Mouse (Mus musculus) cerebellum, adult (tissue): Measurements from ENCODE around the gene Ppp1r35.

Source experiments
- ATAC-seq: cut with Nextera tagmentation; 2 replicates; pipeline ENCODE4 v1.9.2; 2017; ENCODE audit warnings: mild to moderate bottlenecking, moderate library complexity, mixed read lengths; ENCODE audit not compliant: insufficient number of reproducible peaks, low FRiP score, low TSS enrichment

Ppp1r35 gene

DNA sequence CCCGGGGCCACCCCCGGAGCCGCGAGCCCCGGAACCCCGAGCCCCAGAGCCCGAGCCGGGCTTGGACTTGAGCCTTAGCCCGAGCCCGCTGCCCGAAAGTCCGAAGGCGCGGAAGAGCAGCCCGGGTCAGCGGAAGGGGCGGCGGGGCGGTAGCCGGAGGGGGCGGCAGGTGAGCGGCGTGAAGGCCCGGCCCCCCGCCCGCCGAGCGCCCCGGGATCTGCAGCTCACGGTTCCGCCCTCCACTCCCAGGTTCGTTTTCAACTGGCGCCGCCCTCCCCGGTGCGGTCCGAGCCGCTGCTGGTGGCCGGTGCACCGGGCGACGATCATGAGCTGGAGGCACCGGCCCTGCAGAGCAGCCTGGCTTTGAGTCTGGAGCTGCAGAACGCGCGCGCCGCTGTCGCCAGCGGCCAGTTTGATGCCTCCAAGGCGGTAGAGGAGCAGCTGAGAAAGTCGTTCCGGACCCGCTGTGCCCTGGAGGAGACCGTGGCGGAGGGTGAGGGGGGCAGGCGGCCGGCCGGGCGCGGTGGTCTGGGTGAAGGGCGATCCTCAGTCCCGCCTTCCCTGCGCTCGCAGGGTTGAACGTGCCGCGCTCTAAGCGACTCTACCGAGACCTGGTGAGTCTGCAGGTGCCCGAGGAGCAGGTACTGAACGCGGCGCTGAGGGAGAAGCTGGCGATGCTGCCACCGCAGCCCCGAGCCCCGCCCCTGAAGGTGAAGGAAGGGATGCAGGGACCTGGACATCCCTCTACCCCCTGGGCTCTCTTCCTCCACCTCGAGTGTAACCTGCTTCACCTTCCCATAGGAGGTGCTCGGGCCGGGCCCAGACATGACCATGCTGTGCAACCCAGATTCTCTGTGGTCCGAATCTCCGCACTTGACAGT, 644 bp downstream of the Ppp1r35 start:
- ATAC-seq: 0 out of 2 replicates have a peak, but pooled peaks have one; percentile 3

DNA sequence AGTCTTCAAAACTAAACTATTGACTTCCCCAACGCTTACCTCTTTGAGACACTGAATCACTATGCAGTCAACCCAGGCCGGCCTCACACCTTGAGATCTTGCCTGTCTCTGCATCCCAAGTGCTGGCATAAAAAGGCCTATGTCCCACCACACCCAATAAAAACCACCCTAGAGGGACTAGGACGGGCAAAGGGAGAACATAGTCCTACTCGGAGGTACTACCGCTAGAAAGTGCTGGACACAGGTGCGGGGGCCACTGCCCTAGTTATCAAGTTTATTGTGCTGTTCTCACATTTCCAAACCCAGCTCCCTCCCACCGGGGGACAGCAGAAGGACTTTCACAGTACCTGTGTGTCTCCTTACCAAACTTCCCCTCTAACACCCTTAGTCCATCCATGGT, 3.0 kb downstream of the Ppp1r35 start:
- ATAC-seq: no peak

DNA sequence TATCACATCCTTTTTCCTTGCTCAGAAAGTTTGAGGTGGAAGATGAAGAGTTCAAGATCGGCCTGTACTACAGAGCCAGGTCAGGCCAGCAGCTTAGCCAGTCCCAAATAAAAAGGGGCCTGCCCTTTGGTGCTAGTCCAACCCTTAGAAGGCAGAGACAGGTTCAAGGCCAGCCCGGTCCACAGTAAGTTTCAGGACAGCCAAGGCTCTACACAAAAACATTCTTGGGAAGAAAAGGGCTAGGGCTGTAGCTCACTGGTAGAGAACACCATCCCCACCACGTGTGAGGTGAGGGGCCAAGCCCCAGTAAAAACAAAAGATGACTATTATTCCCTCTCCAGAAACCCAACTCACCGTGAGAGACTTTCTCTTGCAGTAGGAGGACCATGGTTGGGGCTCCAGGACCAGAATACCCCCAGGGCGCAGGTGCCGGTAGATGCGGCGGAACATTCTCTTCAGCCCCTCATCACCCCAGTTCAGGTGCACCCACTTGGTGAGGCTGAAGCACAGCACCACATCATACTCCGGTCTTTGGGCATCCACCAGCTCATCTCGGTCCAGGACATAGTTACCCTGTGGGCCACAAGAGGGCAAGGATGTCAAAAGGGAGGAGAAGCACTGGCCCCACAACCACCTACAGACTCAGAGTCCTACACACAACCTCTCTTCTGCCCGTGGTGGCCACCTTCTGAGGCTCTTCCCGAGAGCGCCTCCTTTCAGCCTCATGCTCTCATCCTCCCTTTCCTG, 4.3 kb downstream of the Ppp1r35 start:
- no peak for ATAC-seq

GRCm38 (mm10) chr5:137783901-137784540, 5.4 kb downstream of the Ppp1r35 start:
- ATAC-seq: no peak

- no peak for ATAC-seq
Measured at GRCm38 (mm10) chr5:137784546-137784945, 5.9 kb downstream of the Ppp1r35 start.

GRCm38 (mm10) chr5:137785164-137786031, 6.7 kb downstream of the Ppp1r35 start:
- ATAC-seq: peak; percentile 6; the same call in 1 of the 2 replicates

GRCm38 (mm10) chr5:137786109-137786942, 7.7 kb downstream of the Ppp1r35 start:
- ATAC-seq: peak; percentile 57

GRCm38 (mm10) chr5:137787151-137787928, 8.7 kb downstream of the Ppp1r35 start, which contains the start of the genes Mepce and Zcwpw1:
Gene Mepce (minus strand): TSS chr5:137787655.
Gene Zcwpw1 (plus strand): TSS chr5:137787798.
- peak; percentile 50 for ATAC-seq

DNA sequence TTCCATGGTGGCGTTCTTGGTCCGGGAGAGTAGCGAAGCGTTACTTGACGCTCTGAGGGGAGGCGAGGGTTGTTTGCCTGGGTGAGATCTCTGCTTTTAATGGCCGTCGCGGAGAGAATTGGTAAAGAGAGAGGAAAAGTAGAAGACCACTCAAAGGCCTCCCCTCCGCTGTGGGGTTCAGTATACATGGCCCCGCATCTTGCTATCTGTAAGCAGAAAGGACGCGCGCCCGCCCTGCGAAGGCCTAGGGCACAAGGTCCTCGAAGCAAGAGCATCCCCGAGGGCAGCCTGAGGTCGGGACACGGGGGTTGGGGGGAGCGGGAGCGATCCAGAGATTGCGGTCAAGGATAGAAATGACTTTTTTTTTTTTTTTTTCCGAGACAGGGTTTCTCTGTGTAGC, 9.5 kb downstream of the Ppp1r35 start:
- no peak for ATAC-seq

DNA sequence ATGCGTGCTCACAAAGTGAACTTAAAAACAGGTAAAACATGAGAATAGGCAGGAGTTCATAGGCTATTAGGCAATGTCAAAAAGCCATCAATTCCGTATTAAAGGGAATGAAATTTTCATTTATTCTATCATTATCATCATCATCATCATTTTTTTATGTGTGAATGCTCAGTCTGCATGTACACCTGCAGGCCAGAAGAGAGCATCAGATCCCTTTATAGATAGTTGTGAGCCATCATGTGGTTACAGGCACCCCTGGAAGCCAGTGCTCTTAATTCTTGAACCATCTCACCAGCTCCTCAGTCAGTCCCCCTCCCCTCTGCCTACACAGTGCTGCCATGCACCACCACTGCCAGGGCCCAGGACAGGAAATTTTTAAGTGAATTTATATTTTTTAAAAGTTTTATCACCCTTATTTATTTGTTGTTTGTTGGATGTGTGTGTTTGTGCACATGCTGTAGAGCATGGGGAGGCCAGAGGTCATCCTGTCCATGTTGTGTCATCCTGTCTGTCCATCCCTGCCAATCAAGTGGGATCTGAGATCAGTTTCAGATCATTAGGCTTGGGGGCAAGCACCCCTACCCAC, 10.4 kb downstream of the Ppp1r35 start:
- no peak for ATAC-seq

- no peak for ATAC-seq
Measured at GRCm38 (mm10) chr5:137791553-137791952, 12.9 kb downstream of the Ppp1r35 start.

- ATAC-seq: no peak
Measured at GRCm38 (mm10) chr5:137796606-137797005, 18.0 kb downstream of the Ppp1r35 start.

DNA sequence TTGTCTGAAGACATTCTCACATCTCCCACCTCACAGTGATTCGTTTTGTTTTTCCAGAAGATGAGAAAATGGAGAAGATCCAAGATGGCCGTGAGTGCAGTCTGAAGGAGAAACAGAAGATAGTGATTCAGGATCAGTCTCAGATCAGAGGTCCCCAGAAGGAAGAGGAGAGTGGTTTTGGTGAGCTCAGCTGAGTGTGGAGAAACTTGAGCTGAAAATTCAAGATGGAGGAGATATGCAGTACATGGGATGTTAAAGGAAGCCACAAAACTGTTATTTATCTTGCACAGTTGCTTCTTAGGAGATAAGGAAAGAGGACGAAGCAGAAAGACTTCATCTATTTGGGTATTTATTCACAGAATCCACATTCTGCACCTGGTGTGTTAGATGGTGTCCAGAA, 22.3 kb downstream of the Ppp1r35 start:
- ATAC-seq: no peak

GRCm38 (mm10) chr5:137806158-137806557, 27.5 kb downstream of the Ppp1r35 start:
- no peak for ATAC-seq

DNA sequence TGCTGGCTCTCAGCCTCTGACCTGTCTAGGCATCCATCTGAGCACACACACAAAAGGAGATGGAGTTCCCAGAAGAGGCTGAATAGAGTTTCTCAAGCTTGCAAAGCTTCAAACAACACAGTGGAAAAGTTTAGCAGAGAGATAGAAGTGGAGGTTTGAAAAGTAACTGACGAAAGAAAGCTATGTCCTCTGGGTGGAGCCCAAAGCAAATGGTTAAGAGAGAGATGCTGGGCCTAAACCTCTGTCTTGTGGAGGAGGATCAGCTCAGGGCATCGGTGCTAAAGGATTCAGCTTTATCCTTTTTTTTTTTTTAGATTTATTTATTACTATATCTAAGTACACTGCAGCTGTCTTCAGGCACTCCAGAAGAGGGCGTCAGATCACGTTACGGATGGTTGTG, 29.7 kb downstream of the Ppp1r35 start:
- ATAC-seq: no peak

DNA sequence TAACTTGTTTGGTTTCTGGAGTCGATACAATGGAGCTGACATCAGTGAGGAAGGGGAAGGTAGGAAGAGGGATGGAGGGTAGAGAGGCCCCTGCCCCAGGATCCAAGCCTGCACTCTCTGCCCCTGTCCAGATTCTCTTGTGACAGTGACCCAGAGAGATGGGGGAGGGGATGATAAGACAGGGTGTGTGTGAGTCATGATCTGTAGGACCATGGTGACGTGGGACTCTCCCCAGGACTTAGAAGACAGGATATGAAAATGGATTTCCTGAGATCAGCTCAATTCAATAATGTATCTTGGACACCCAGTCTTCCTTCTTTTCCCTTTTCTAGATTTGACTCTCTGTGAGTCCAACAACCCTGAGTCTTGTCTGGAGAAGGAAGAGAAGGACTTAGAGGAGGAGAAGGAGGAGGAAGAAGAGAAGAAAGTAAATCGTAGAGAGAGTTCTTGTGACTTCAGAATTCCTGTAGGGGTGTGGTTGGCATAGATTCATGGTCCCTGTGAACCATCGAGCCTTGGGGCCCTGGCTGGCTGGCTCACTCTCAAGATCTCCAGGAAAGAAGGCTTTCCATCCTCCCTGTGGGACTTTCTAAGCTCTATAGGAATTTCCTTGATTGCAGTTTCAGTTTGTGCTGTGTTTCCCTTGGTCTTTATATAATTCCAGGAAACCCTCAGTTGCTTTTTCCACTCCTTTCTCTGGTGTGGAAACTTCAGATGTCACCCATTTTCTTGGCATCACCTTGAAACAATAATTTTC, 39.0 kb downstream of the Ppp1r35 start:
- ATAC-seq: no peak

DNA sequence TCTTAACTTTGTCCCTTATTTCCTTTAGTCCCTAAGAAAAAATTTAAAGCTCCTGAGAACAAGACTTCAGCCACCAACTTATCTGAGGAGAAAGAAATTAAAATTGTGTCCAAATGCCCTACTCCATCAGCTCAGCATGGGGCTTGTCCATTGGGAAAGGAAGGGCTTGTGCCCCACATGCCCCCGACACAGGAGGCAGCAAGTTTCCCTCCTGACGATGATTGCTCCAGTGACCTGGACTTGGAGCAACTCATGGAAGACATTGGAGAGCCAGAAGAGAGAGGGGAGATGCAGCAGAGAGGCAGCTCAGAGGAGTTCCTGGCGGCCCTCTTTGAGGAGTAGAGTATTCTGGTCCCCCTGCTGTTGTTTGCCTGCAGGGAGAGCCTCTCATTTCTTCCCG, 43.5 kb downstream of the Ppp1r35 start:
- no peak for ATAC-seq
